Mouse (Mus musculus): ENCODE results near the gene Scaper. TPM values are rescaled to one million over a fixed set of nuclear protein-coding genes. Genes with fewer than 3 reads are reported as not detected.

The Scaper gene
- 8.2 and 9.5 TPM in 2 replicates for polyA plus RNA-seq (2012; rRNA removed)
- 15.1 and 16.4 TPM in 2 replicates for polyA plus RNA-seq (2014; fragmentation: Nextera tagmentation; extraction: Ambion mirVana)

GRCm38 (mm10) chr9:55937664-55938617 is at the start of gene Scaper:
TSS of gene Scaper (minus strand) at chr9:55938119.
- under 1% methylated on average over 44 of the region's 60 CpGs for WGBS
- Histone ChIP-seq H3K36me3 (ENCODE audit: control insufficient read depth, insufficient read depth, low read length) (no peaks in the 10 kb centered on the region), H3K27me3 (ENCODE audit: control insufficient read depth, insufficient read depth, low read length) (no peaks in the 10 kb centered on the region), H3K4me3 (replicated peaks; ENCODE audit: low read length) (peak within 1 kb of the TSS; percentile 71), H3K9ac (ENCODE audit: low read depth, low read length, severe bottlenecking) (peak within 1 kb of the TSS; percentile 82), H3K4me2 (replicated peaks; ENCODE audit: low read depth, low read length, severe bottlenecking) (peak within 1 kb of the TSS; percentile 50), H3K4me1 (ENCODE audit: control insufficient read depth, insufficient read depth, low read length) (peaks cover 14% of the 10 kb centered on the region), H3K9me3 (ENCODE audit: control insufficient read depth, low read length) (no peaks in the 10 kb centered on the region), H3K27ac (replicated peaks; ENCODE audit: low read depth, low read length) (peak within 1 kb of the TSS; percentile 79)
- DNase-seq (ENCODE audit: low spot score) = peak; percentile 92
- peak; percentile 98 for ATAC-seq (ENCODE audit: low FRiP score, low read depth)
- TF ChIP-seq POLR2A (IDR thresholded peaks at IDR 0.05; ENCODE audit: borderline replicate concordance, extremely low read depth, insufficient read depth, insufficient read length) = peak; percentile 20; the same call in 1 of the 2 replicates

- Histone ChIP-seq H3K36me3 (ENCODE audit: control insufficient read depth, insufficient read depth, low read length) (no peaks in the 10 kb centered on the region), H3K4me3 (replicated peaks; ENCODE audit: low read length) (no peak overlapping the region), H3K4me2 (replicated peaks; ENCODE audit: low read depth, low read length, severe bottlenecking) (no peak overlapping the region), H3K9ac (ENCODE audit: low read depth, low read length, severe bottlenecking) (no peak overlapping the region), H3K4me1 (ENCODE audit: control insufficient read depth, insufficient read depth, low read length) (no peaks in the 10 kb centered on the region), H3K27ac (replicated peaks; ENCODE audit: low read depth, low read length) (no peak overlapping the region), H3K27me3 (ENCODE audit: control insufficient read depth, insufficient read depth, low read length) (no peaks in the 10 kb centered on the region), H3K9me3 (ENCODE audit: control insufficient read depth, low read length) (no peaks in the 10 kb centered on the region)
- 16% methylated on average over 1 of the region's 1 CpGs for WGBS
- TF ChIP-seq POLR2A (IDR thresholded peaks at IDR 0.05; ENCODE audit: borderline replicate concordance, extremely low read depth, insufficient read depth, insufficient read length) = no peak
- ATAC-seq (ENCODE audit: low FRiP score, low read depth) (no peak), DNase-seq (ENCODE audit: low spot score) (no peak)
Observed at GRCm38 (mm10) chr9:55946819-55947218, 8.9 kb upstream of the Scaper start.

- Histone ChIP-seq H3K27me3 (ENCODE audit: control insufficient read depth, insufficient read depth, low read length) (no peaks in the 10 kb centered on the region), H3K27ac (replicated peaks; ENCODE audit: low read depth, low read length) (no peak overlapping the region), H3K4me1 (ENCODE audit: control insufficient read depth, insufficient read depth, low read length) (peaks cover 14% of the 10 kb centered on the region), H3K4me3 (replicated peaks; ENCODE audit: low read length) (no peak overlapping the region), H3K36me3 (ENCODE audit: control insufficient read depth, insufficient read depth, low read length) (no peaks in the 10 kb centered on the region), H3K4me2 (replicated peaks; ENCODE audit: low read depth, low read length, severe bottlenecking) (no peak overlapping the region), H3K9ac (ENCODE audit: low read depth, low read length, severe bottlenecking) (no peak overlapping the region), H3K9me3 (ENCODE audit: control insufficient read depth, low read length) (no peaks in the 10 kb centered on the region)
- no peak for TF ChIP-seq POLR2A (IDR thresholded peaks at IDR 0.05; ENCODE audit: borderline replicate concordance, extremely low read depth, insufficient read depth, insufficient read length)
- ATAC-seq (ENCODE audit: low FRiP score, low read depth) (no peak), DNase-seq (ENCODE audit: low spot score) (no peak)
Observed at GRCm38 (mm10) chr9:55941356-55941755, 3.4 kb upstream of the Scaper start.

GRCm38 (mm10) chr9:55938618-55938985 is 683 bp upstream of the Scaper start:
- DNase-seq (ENCODE audit: low spot score) (no peak), ATAC-seq (ENCODE audit: low FRiP score, low read depth) (0 out of 2 replicates have a peak, but pooled peaks have one; percentile 8)
- peak overlapping the region; percentile 71 for H3K4me3 ChIP-seq (replicated peaks; ENCODE audit: low read length)
- no peak overlapping the region for H3K27ac ChIP-seq (replicated peaks; ENCODE audit: low read depth, low read length)
- peak overlapping the region; percentile 82 for H3K9ac ChIP-seq (ENCODE audit: low read depth, low read length, severe bottlenecking)
- no peaks in the 10 kb centered on the region for H3K36me3 ChIP-seq (ENCODE audit: control insufficient read depth, insufficient read depth, low read length)
- WGBS = 50% methylated on average over 6 of the region's 6 CpGs
- no peak for TF ChIP-seq POLR2A (IDR thresholded peaks at IDR 0.05; ENCODE audit: borderline replicate concordance, extremely low read depth, insufficient read depth, insufficient read length)
- no peaks in the 10 kb centered on the region for H3K9me3 ChIP-seq (ENCODE audit: control insufficient read depth, low read length)
- peak overlapping the region; percentile 50 for H3K4me2 ChIP-seq (replicated peaks; ENCODE audit: low read depth, low read length, severe bottlenecking)
- peaks cover 14% of the 10 kb centered on the region for H3K4me1 ChIP-seq (ENCODE audit: control insufficient read depth, insufficient read depth, low read length)
- no peaks in the 10 kb centered on the region for H3K27me3 ChIP-seq (ENCODE audit: control insufficient read depth, insufficient read depth, low read length)

- Histone ChIP-seq H3K9ac (ENCODE audit: low read depth, low read length, severe bottlenecking) (peak overlapping the region; percentile 82), H3K4me3 (replicated peaks; ENCODE audit: low read length) (peak overlapping the region; percentile 71), H3K27me3 (ENCODE audit: control insufficient read depth, insufficient read depth, low read length) (no peaks in the 10 kb centered on the region), H3K27ac (replicated peaks; ENCODE audit: low read depth, low read length) (peak overlapping the region; percentile 79; the same call in 1 of the 2 replicates), H3K4me2 (replicated peaks; ENCODE audit: low read depth, low read length, severe bottlenecking) (peak overlapping the region; percentile 50), H3K4me1 (ENCODE audit: control insufficient read depth, insufficient read depth, low read length) (peaks cover 14% of the 10 kb centered on the region), H3K9me3 (ENCODE audit: control insufficient read depth, low read length) (no peaks in the 10 kb centered on the region), H3K36me3 (ENCODE audit: control insufficient read depth, insufficient read depth, low read length) (no peaks in the 10 kb centered on the region)
- ATAC-seq (ENCODE audit: low FRiP score, low read depth) (no peak), DNase-seq (ENCODE audit: low spot score) (no peak)
- no peak for TF ChIP-seq POLR2A (IDR thresholded peaks at IDR 0.05; ENCODE audit: borderline replicate concordance, extremely low read depth, insufficient read depth, insufficient read length)
- 31% methylated on average over 5 of the region's 5 CpGs for WGBS
Observed at GRCm38 (mm10) chr9:55937224-55937663, 675 bp downstream of the Scaper start.

Measured in limb, embryonic 14.5 days (tissue).